Mouse (Mus musculus) hindbrain, embryonic 13.5 days (tissue): ENCODE results near the gene Svep1. TPM values are rescaled to one million over a fixed set of nuclear protein-coding genes. Genes with fewer than 3 reads are reported as not detected.

Experiments
- ATAC-seq: fragments of 200-750 bp; cut with Nextera tagmentation; 2 replicates; pipeline ENCODE4 v1.8.0; 2017; ENCODE audit warnings: moderate TSS enrichment; ENCODE audit not compliant: low FRiP score
- H3K27ac ChIP-seq: fragments of 300-500 bp; sonication (generic); 2 replicates; pipeline ENCODE4 v1.5.1; 2015; ENCODE audit warnings: inconsistent platforms, mild to moderate bottlenecking, moderate library complexity
- H3K27me3 ChIP-seq: fragments of 300-500 bp; sonication (generic); 2 replicates; pipeline ENCODE4 v1.6.1; 2015; ENCODE audit warnings: mild to moderate bottlenecking, inconsistent platforms
- H3K36me3 ChIP-seq: fragments of 300-500 bp; sonication (generic); 2 replicates; pipeline ENCODE4 v1.6.1; 2015; ENCODE audit warnings: mild to moderate bottlenecking, inconsistent platforms
- H3K4me1 ChIP-seq: fragments of 300-500 bp; sonication (generic); replicated peaks from 2 replicates; pipeline ENCODE4 v1.6.1; 2015; ENCODE audit warnings: inconsistent platforms
- H3K4me2 ChIP-seq: fragments of 300-500 bp; sonication (generic); 2 replicates; pipeline ENCODE4 v1.6.1; 2015; ENCODE audit warnings: inconsistent platforms, mild to moderate bottlenecking, moderate library complexity
- H3K4me3 ChIP-seq: fragments of 300-500 bp; sonication (generic); 2 replicates; pipeline ENCODE4 v1.5.1; 2015; ENCODE audit warnings: mild to moderate bottlenecking, inconsistent platforms
- H3K9ac ChIP-seq: fragments of 300-500 bp; sonication (generic); 2 replicates; pipeline ENCODE4 v1.6.1; 2015; ENCODE audit warnings: mild to moderate bottlenecking, inconsistent platforms
- H3K9me3 ChIP-seq: fragments of 300-500 bp; sonication (generic); 2 replicates; pipeline ENCODE4 v1.6.1; 2016; ENCODE audit warnings: inconsistent platforms
- WGBS: fragments of 180-500 bp; shearing (Covaris S2); methylation state at CpG from one replicate; pipeline ENCODE4 v1.1.7; 2015; 5-methylcytosine and 5-hydroxymethylcytosine counted together
- polyA plus RNA-seq: library from polyadenylated mRNA; unstranded; fragments of >200 nt; fragmentation: Nextera tagmentation; extraction: Ambion mirVana; gene quantifications from 2 replicates; pipeline ENCODE4 v1.2.1, GENCODE M21; 2015

The Svep1 gene
- polyA plus RNA-seq, result 0.55 and 0.74 TPM in 2 replicates

- peak; percentile 86 for ATAC-seq
- H3K4me2 ChIP-seq, result peak within 1 kb of the TSS; percentile 98
- H3K9me3 ChIP-seq, result no peaks in the 10 kb centered on the region
- WGBS, result 1% methylated on average over 46 of the region's 47 CpGs
- no peak within 1 kb of the TSS for H3K27ac ChIP-seq
- H3K4me1 ChIP-seq, result peaks cover 13% of the 10 kb centered on the region
- peaks cover 39% of the 10 kb centered on the region for H3K27me3 ChIP-seq
- H3K9ac ChIP-seq, result peak within 1 kb of the TSS; percentile 71
- H3K36me3 ChIP-seq, result no peaks in the 10 kb centered on the region
- peak within 1 kb of the TSS; percentile 55 for H3K4me3 ChIP-seq
Measured at GRCm38 (mm10) chr4:58206115-58206945, at the start of gene Svep1. TSS of gene Svep1 (minus strand) at chr4:58206859.

GRCm38 (mm10) chr4:58253410-58253809, 46.8 kb upstream of the Svep1 start:
- Histone ChIP-seq H3K27ac (no peak overlapping the region), H3K4me2 (no peak overlapping the region), H3K27me3 (no peaks in the 10 kb centered on the region), H3K9me3 (no peaks in the 10 kb centered on the region), H3K4me3 (no peak overlapping the region), H3K9ac (no peak overlapping the region), H3K36me3 (no peaks in the 10 kb centered on the region), H3K4me1 (no peaks in the 10 kb centered on the region)
- no peak for ATAC-seq
- 39% methylated on average over 5 of the region's 5 CpGs for WGBS

GRCm38 (mm10) chr4:58252381-58252780, 45.7 kb upstream of the Svep1 start:
- no peaks in the 10 kb centered on the region for H3K27me3 ChIP-seq
- H3K36me3 ChIP-seq, result no peaks in the 10 kb centered on the region
- no peak for ATAC-seq
- H3K4me3 ChIP-seq, result no peak overlapping the region
- H3K4me2 ChIP-seq, result no peak overlapping the region
- H3K4me1 ChIP-seq, result no peaks in the 10 kb centered on the region
- no peaks in the 10 kb centered on the region for H3K9me3 ChIP-seq
- H3K9ac ChIP-seq, result no peak overlapping the region
- no peak overlapping the region for H3K27ac ChIP-seq
- WGBS, result 91% methylated on average over 3 of the region's 3 CpGs

- ATAC-seq, result no peak
- no peaks in the 10 kb centered on the region for H3K36me3 ChIP-seq
- no peak overlapping the region for H3K27ac ChIP-seq
- no peaks in the 10 kb centered on the region for H3K27me3 ChIP-seq
- no peaks in the 10 kb centered on the region for H3K9me3 ChIP-seq
- H3K4me3 ChIP-seq, result no peak overlapping the region
- H3K4me2 ChIP-seq, result no peak overlapping the region
- H3K4me1 ChIP-seq, result no peaks in the 10 kb centered on the region
- 100% methylated on average over 1 of the region's 1 CpGs for WGBS
- H3K9ac ChIP-seq, result no peak overlapping the region
Measured at GRCm38 (mm10) chr4:58245544-58245943, 38.9 kb upstream of the Svep1 start.

- no peak overlapping the region for H3K4me2 ChIP-seq
- H3K36me3 ChIP-seq, result no peaks in the 10 kb centered on the region
- ATAC-seq, result no peak
- no peak overlapping the region for H3K27ac ChIP-seq
- no peaks in the 10 kb centered on the region for H3K27me3 ChIP-seq
- H3K9ac ChIP-seq, result no peak overlapping the region
- no peaks in the 10 kb centered on the region for H3K9me3 ChIP-seq
- WGBS, result 84% methylated on average over 7 of the region's 7 CpGs
- H3K4me1 ChIP-seq, result no peaks in the 10 kb centered on the region
- H3K4me3 ChIP-seq, result no peak overlapping the region
Measured at GRCm38 (mm10) chr4:58240416-58240815, 33.8 kb upstream of the Svep1 start.

GRCm38 (mm10) chr4:58235828-58236227, 29.2 kb upstream of the Svep1 start:
- H3K4me3 ChIP-seq, result no peak overlapping the region
- no peaks in the 10 kb centered on the region for H3K4me1 ChIP-seq
- H3K9me3 ChIP-seq, result no peaks in the 10 kb centered on the region
- H3K4me2 ChIP-seq, result no peak overlapping the region
- no peaks in the 10 kb centered on the region for H3K36me3 ChIP-seq
- no peak overlapping the region for H3K27ac ChIP-seq
- no peaks in the 10 kb centered on the region for H3K27me3 ChIP-seq
- 75% methylated on average over 6 of the region's 6 CpGs for WGBS
- ATAC-seq, result no peak
- H3K9ac ChIP-seq, result no peak overlapping the region

GRCm38 (mm10) chr4:58223499-58223898, 16.8 kb upstream of the Svep1 start:
- no peak for ATAC-seq

GRCm38 (mm10) chr4:58211374-58211773, 4.7 kb upstream of the Svep1 start:
- ATAC-seq, result no peak
- no peak overlapping the region; the same call in 1 of the 2 replicates for H3K9ac ChIP-seq
- 85% methylated on average over 6 of the region's 6 CpGs for WGBS
- H3K4me1 ChIP-seq, result peaks cover 4% of the 10 kb centered on the region; the same call in 1 of the 2 replicates
- H3K27me3 ChIP-seq, result peaks cover 21% of the 10 kb centered on the region
- H3K4me2 ChIP-seq, result no peak overlapping the region
- H3K36me3 ChIP-seq, result no peaks in the 10 kb centered on the region
- no peak overlapping the region for H3K27ac ChIP-seq
- no peak overlapping the region for H3K4me3 ChIP-seq
- no peaks in the 10 kb centered on the region for H3K9me3 ChIP-seq

More at GRCm38 (mm10) chr4:58223499-58223898, 16.8 kb upstream of the Svep1 start:
- Histone ChIP-seq H3K27me3 (no peaks in the 10 kb centered on the region), H3K4me3 (no peak overlapping the region), H3K27ac (no peak overlapping the region), H3K4me2 (no peak overlapping the region), H3K9ac (no peak overlapping the region), H3K4me1 (no peaks in the 10 kb centered on the region), H3K9me3 (no peaks in the 10 kb centered on the region), H3K36me3 (no peaks in the 10 kb centered on the region)
- 96% methylated on average over 2 of the region's 2 CpGs for WGBS

- Histone ChIP-seq H3K27me3 (peaks cover 29% of the 10 kb centered on the region), H3K4me2 (no peak overlapping the region), H3K4me1 (peaks cover 11% of the 10 kb centered on the region), H3K27ac (no peak overlapping the region), H3K36me3 (no peaks in the 10 kb centered on the region), H3K9ac (no peak overlapping the region), H3K4me3 (no peak overlapping the region), H3K9me3 (no peaks in the 10 kb centered on the region)
- no peak for ATAC-seq
- WGBS, result 59% methylated on average over 5 of the region's 5 CpGs
Measured at GRCm38 (mm10) chr4:58210557-58211090, 4.0 kb upstream of the Svep1 start.

GRCm38 (mm10) chr4:58205750-58206114, 927 bp downstream of the Svep1 start:
- H3K9me3 ChIP-seq, result no peaks in the 10 kb centered on the region
- H3K9ac ChIP-seq, result peak overlapping the region; percentile 71
- peak overlapping the region; percentile 98 for H3K4me2 ChIP-seq
- H3K4me1 ChIP-seq, result peaks cover 13% of the 10 kb centered on the region
- peak; percentile 76 for ATAC-seq
- H3K27me3 ChIP-seq, result peaks cover 39% of the 10 kb centered on the region
- no peaks in the 10 kb centered on the region for H3K36me3 ChIP-seq
- WGBS, result under 1% methylated on average over 31 of the region's 31 CpGs
- no peak overlapping the region for H3K27ac ChIP-seq
- peak overlapping the region; percentile 55 for H3K4me3 ChIP-seq

- Histone ChIP-seq H3K9ac (no peak overlapping the region), H3K4me1 (peaks cover 13% of the 10 kb centered on the region), H3K36me3 (no peaks in the 10 kb centered on the region), H3K4me3 (no peak overlapping the region), H3K27ac (no peak overlapping the region), H3K27me3 (peaks cover 21% of the 10 kb centered on the region), H3K9me3 (no peaks in the 10 kb centered on the region), H3K4me2 (no peak overlapping the region)
- ATAC-seq, result no peak
- WGBS, result 96% methylated on average over 2 of the region's 2 CpGs
Measured at GRCm38 (mm10) chr4:58201703-58202102, 5.0 kb downstream of the Svep1 start.

- ATAC-seq, result no peak
- H3K27ac ChIP-seq, result no peak overlapping the region
- H3K9ac ChIP-seq, result no peak overlapping the region
- peaks cover 13% of the 10 kb centered on the region for H3K27me3 ChIP-seq
- no peaks in the 10 kb centered on the region for H3K9me3 ChIP-seq
- H3K4me2 ChIP-seq, result no peak overlapping the region
- H3K4me1 ChIP-seq, result peaks cover 4% of the 10 kb centered on the region
- no peak overlapping the region for H3K4me3 ChIP-seq
- H3K36me3 ChIP-seq, result no peaks in the 10 kb centered on the region
- 70% methylated on average over 4 of the region's 4 CpGs for WGBS
Measured at GRCm38 (mm10) chr4:58200826-58201225, 5.8 kb downstream of the Svep1 start.

GRCm38 (mm10) chr4:58197230-58197629, 9.4 kb downstream of the Svep1 start:
- no peak overlapping the region for H3K27ac ChIP-seq
- H3K4me1 ChIP-seq, result no peaks in the 10 kb centered on the region
- ATAC-seq, result no peak
- H3K4me2 ChIP-seq, result no peak overlapping the region
- H3K27me3 ChIP-seq, result no peaks in the 10 kb centered on the region
- WGBS, result 81% methylated on average over 4 of the region's 4 CpGs
- H3K9me3 ChIP-seq, result no peaks in the 10 kb centered on the region
- no peak overlapping the region for H3K4me3 ChIP-seq
- no peaks in the 10 kb centered on the region for H3K36me3 ChIP-seq
- H3K9ac ChIP-seq, result no peak overlapping the region
